ENCODE assay signal across 18 mouse cellular contexts in genomic region chr9:14926593-14926992, GRCm38 (mm10). TPM values are rescaled to one million over a fixed set of nuclear protein-coding genes. Genes with fewer than 3 reads are reported as not detected.
A peak's percentile ranks its signal among the peaks of the same experiment; 100 is the strongest.
DNase-seq lines count a peak whose midpoint lies in the region; ATAC-seq and TF ChIP-seq lines count a peak whose summit lies in the region.
"Had no signal": no experiment of that assay in that cellular context is flagged by ENCODE, and none has a peak within 500 bp of the region (broad histone marks: within the 10 kb centered on the region; RNA-seq: fewer than 3 reads in every experiment).

No protein-coding gene starts in this region.

- TF ChIP-seq EP300 in liver, postnatal 0 days (IDR thresholded peaks at IDR 0.05; ENCODE audit: low read depth): no peak

- WGBS in liver, postnatal 0 days (ENCODE audit: insufficient replicate concordance): 10% methylated on average over 1 of the region's 1 CpGs
- 0% methylated on average over 1 of the region's 1 CpGs for WGBS in liver, embryonic 12.5 days (ENCODE audit: insufficient replicate concordance)
- 26% methylated on average over 1 of the region's 1 CpGs for WGBS in forebrain, embryonic 15.5 days

- H3K27me3 ChIP-seq in liver, postnatal 0 days (ENCODE audit: insufficient read depth, low read length): no peaks in the 10 kb centered on the region
- no peaks in the 10 kb centered on the region for H3K27me3 ChIP-seq in liver, embryonic 12.5 days (replicated peaks)
- no peaks in the 10 kb centered on the region for H3K27me3 ChIP-seq in forebrain, embryonic 15.5 days
- H3K27me3 ChIP-seq: embryonic facial prominence, embryonic 15.5 days; limb, embryonic 15.5 days had no signal

- no peaks in the 10 kb centered on the region for H3K4me1 ChIP-seq in liver, postnatal 0 days (ENCODE audit: insufficient read depth)
- no peaks in the 10 kb centered on the region for H3K4me1 ChIP-seq in liver, embryonic 12.5 days
- H3K4me1 ChIP-seq in forebrain, embryonic 15.5 days: no peaks in the 10 kb centered on the region
- H3K4me1 ChIP-seq: embryonic facial prominence, embryonic 15.5 days; limb, embryonic 15.5 days had no signal

- DNase-seq in liver, postnatal 0 days: no peak
- DNase-seq in CD8-positive naive resting alpha-beta T cell, adult 2 months (ENCODE audit: low read depth in 2 of 2, low spot score in 2 of 2): peak; percentile 15 to 44
- DNase-seq in induced T-regulatory cell, adult 2 months (ENCODE audit: low read depth): peak; percentile 90
- DNase-seq in thymus, postnatal 0 days (ENCODE audit: low spot score): peak; percentile 80
- no peak for DNase-seq in Muller cell, postnatal 12 days (ENCODE audit: inconsistent ontology term)
- DNase-seq in heart, postnatal 36 days: no peak
- DNase-seq: cerebellum, postnatal 25 days; kidney, adult 9 months; layer of hippocampus, postnatal 36 days had no signal

- no peak overlapping the region for H3K27ac ChIP-seq in liver, postnatal 0 days (ENCODE audit: low read depth)
- H3K27ac ChIP-seq in liver, embryonic 12.5 days: no peak overlapping the region
- no peak overlapping the region for H3K27ac ChIP-seq in forebrain, embryonic 15.5 days (replicated peaks)
- H3K27ac ChIP-seq: embryonic facial prominence, embryonic 15.5 days; hindbrain, embryonic 10.5 days; limb, embryonic 15.5 days; midbrain, embryonic 10.5 days had no signal

- 0 out of 2 replicates have a peak, but pooled peaks have one; percentile 25 for ATAC-seq in liver, postnatal 0 days
- no peak for ATAC-seq in liver, embryonic 12.5 days
- ATAC-seq in forebrain, embryonic 15.5 days (replicated peaks): no peak
- ATAC-seq: forebrain, embryonic 16.5 days had no signal

- no peak overlapping the region for H3K9ac ChIP-seq in liver, postnatal 0 days (replicated peaks)
- no peak overlapping the region for H3K9ac ChIP-seq in liver, embryonic 12.5 days
- no peak overlapping the region for H3K9ac ChIP-seq in forebrain, embryonic 15.5 days (replicated peaks)
- H3K9ac ChIP-seq: embryonic facial prominence, embryonic 15.5 days; limb, embryonic 15.5 days had no signal

- no peaks in the 10 kb centered on the region for H3K9me3 ChIP-seq in liver, postnatal 0 days (ENCODE audit: low read length)
- H3K9me3 ChIP-seq in liver, embryonic 12.5 days (replicated peaks): no peaks in the 10 kb centered on the region
- H3K9me3 ChIP-seq in forebrain, embryonic 15.5 days: no peaks in the 10 kb centered on the region
- H3K9me3 ChIP-seq: embryonic facial prominence, embryonic 15.5 days; G1E; hindbrain, embryonic 10.5 days; limb, embryonic 15.5 days; midbrain, embryonic 10.5 days had no signal

- no peak for TF ChIP-seq CTCF in liver, postnatal 0 days (IDR thresholded peaks at IDR 0.05; ENCODE audit: low read depth)

- H3K36me3 ChIP-seq in liver, postnatal 0 days (replicated peaks; ENCODE audit: insufficient read depth, low read length): no peaks in the 10 kb centered on the region
- no peaks in the 10 kb centered on the region for H3K36me3 ChIP-seq in liver, embryonic 12.5 days
- no peaks in the 10 kb centered on the region for H3K36me3 ChIP-seq in forebrain, embryonic 15.5 days
- H3K36me3 ChIP-seq: embryonic facial prominence, embryonic 15.5 days; G1E; hindbrain, embryonic 10.5 days; limb, embryonic 15.5 days; midbrain, embryonic 10.5 days had no signal

- no peak overlapping the region for H3K4me3 ChIP-seq in liver, postnatal 0 days (ENCODE audit: low read depth, low read length)
- H3K4me3 ChIP-seq in liver, embryonic 12.5 days: no peak overlapping the region
- H3K4me3 ChIP-seq in forebrain, embryonic 15.5 days: no peak overlapping the region
- H3K4me3 ChIP-seq: embryonic facial prominence, embryonic 15.5 days; hindbrain, embryonic 10.5 days; limb, embryonic 15.5 days; midbrain, embryonic 10.5 days had no signal

- H3K4me2 ChIP-seq in liver, postnatal 0 days (ENCODE audit: low read depth, low read length): no peak overlapping the region
- H3K4me2 ChIP-seq in liver, embryonic 12.5 days: no peak overlapping the region
- H3K4me2 ChIP-seq in forebrain, embryonic 15.5 days (replicated peaks): no peak overlapping the region
- H3K4me2 ChIP-seq: embryonic facial prominence, embryonic 15.5 days; limb, embryonic 15.5 days had no signal

- intact Hi-C loops in heart, postnatal 36 days (cut with DNase I): no loop called here

RNA-seq across cellular contexts. Expression of gene Izumo1r, which starts 22.8 kb away (rescaled TPM):
- not detected in 2 replicates for polyA plus RNA-seq in liver, postnatal 0 days (2015; fragmentation: Nextera tagmentation; extraction: Ambion mirVana)
- not detected in 2 replicates for polyA plus RNA-seq in liver, embryonic 12.5 days (2016; fragmentation: Nextera tagmentation; extraction: Ambion mirVana)
- 14.7 and 21.0 TPM in 2 replicates for polyA plus RNA-seq in thymus, postnatal 0 days (2015; fragmentation: Nextera tagmentation; extraction: Ambion mirVana)
- not detected in 2 replicates for polyA plus RNA-seq in forebrain, embryonic 15.5 days (2015; fragmentation: Nextera tagmentation; extraction: Ambion mirVana)
- not detected for total RNA-seq in heart, postnatal 36 days (2021)
- total RNA-seq: gastrocnemius, postnatal 4 days; layer of hippocampus, postnatal 36 days had no signal
- polyA plus RNA-seq: forebrain, embryonic 16.5 days; G1E; hindbrain, embryonic 10.5 days; midbrain, embryonic 10.5 days had no signal

Comparison
In these comparisons a context has a peak if more than half of its experiments do, and no peak if none do; other contexts are left out.
1. DNase-seq: peak in CD8-positive naive resting alpha-beta T cell, adult 2 months (2 of 2), induced T-regulatory cell, adult 2 months (single experiment) and thymus, postnatal 0 days (single experiment); none in liver, postnatal 0 days (single experiment), Muller cell, postnatal 12 days (single experiment) and heart, postnatal 36 days (0 of 2).
2. RNA of gene Izumo1r, which starts 22.8 kb away (polyA plus RNA-seq): 14.7 to 21.0 TPM in thymus, postnatal 0 days; not detected in liver, postnatal 0 days, not detected in liver, embryonic 12.5 days and not detected in forebrain, embryonic 15.5 days; every median in the first group is over 10 times any median in the second.